Mouse (Mus musculus) testis, postnatal 14 days (tissue): ENCODE data around the gene Vmn2r24.
A peak's percentile ranks its signal among the peaks of the same experiment; 100 is the strongest.
"Not testable (repeated sequence)": the region's sequence is repeated elsewhere in the genome, so short reads cannot be mapped to it uniquely, and the experiment has no call there.

Experiments used
- DNase-seq: peaks from one replicate; pipeline ENCODE4 v3.0.0; 2021; ENCODE audit warnings: low spot score

Vmn2r24 gene

DNA sequence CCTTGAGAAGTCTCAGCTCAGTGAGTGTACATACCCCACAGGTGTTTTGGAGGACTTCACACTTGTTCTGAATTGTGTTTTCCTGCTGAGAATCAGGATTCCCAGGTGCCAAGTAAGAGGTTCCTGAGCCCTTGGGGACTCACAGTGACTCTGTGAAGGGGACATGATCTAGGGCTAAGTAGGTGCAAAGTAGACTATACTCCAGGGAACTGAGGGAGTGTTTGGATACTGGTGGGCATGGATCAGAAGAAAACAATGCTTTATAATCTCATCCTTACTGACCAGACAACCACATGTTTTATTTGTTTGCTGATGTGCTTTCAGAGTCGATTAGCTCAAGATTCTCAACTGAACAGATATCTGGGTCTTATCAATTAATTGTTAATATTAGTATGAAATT, at the start of gene Vmn2r24:
TSS of gene Vmn2r24 (plus strand) at position 301 of the 400 bp plus-strand sequence.
- no peak for DNase-seq

DNA sequence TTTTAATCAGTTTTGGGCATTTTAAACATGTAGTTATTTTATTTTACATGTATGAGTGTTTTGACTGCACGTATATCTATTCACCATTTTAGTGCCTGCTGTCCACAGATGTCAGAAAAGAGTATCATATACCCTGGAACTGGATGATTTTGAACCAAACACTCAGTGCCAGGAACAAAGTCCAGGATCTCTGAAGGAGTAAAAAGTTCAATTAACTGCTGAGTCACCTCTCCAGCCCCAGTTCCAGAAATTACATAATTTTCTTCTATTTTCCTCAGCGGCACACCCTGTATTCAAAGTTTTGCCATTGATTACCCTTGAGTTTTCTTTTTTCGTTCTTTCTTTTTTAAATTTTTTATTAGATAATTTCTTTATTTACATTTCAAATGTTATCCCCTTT, 8.6 kb upstream of the Vmn2r24 start:
- no peak for DNase-seq

GRCm38 (mm10) chr6:123784857-123785256, 6.2 kb downstream of the Vmn2r24 start:
- DNase-seq: no peak

DNA sequence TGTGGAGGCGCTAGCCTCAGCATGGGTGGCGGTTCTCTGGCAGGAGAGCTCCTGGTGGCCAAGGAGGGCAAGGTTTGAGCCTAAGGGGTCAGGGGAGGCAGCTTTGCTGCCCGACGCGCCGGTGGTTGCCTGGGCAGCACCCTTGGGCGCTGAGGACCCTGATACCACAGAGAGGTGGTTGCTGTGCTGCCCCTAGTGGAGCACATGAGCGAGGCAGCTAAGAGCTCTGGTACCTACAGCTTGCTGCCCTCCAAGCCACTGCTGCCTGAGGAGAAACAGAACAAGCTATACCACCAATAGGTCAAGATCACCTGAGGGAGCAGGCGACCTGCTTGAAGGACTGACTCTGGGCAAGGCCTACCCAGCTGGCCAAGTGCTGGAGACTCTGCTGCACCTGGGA, 15.1 kb downstream of the Vmn2r24 start:
- peak; percentile 3 for DNase-seq

DNA sequence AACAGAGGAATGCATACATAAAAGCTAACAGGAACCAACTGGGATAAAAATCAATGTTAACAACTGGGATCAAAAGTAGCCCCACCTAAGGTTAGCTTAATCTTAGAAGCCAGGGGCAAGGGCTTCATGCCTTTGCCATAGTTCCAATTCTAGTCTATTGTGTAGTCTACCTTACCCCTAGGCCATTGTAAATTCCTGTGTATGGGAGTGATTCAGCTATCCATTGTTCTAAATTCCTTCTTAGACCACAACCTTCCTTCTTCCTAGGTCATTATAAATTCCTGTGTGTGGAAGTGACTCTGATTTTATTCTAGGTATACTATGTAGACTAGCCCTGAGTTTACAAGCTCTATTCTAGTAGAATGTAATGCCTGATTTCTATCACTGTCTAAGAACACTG, 31.6 kb downstream of the Vmn2r24 start:
- not testable (repeated sequence) for DNase-seq

DNA sequence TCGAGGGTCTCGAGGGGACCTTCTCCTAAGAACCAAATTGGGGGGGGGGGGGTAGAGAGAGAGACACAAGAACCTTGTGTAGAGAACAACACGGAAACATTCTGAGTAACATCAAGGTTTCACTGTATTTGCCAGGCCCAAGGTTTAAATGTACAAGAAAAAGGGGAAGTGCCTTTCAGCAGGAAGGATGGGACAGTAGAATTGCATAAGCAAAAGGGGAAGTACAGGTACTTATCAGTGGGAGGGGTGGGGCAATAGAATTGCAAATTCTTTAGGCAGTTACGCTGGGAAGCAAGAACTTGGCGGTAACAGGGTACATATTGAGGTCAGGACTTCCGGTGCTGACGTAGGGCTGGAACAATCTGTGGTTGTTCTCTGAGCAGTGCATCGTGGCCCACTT, 41.3 kb downstream of the Vmn2r24 start:
- no peak for DNase-seq

GRCm38 (mm10) chr6:123853363-123853762, 74.7 kb downstream of the Vmn2r24 start, which contains the start of gene Vmn2r25:
Gene Vmn2r25 (minus strand): TSS chr6:123853463.
- DNase-seq: not testable (repeated sequence)
